Comparison of ENCODE assay signal across 34 mouse cellular contexts in the genomic region with DNA sequence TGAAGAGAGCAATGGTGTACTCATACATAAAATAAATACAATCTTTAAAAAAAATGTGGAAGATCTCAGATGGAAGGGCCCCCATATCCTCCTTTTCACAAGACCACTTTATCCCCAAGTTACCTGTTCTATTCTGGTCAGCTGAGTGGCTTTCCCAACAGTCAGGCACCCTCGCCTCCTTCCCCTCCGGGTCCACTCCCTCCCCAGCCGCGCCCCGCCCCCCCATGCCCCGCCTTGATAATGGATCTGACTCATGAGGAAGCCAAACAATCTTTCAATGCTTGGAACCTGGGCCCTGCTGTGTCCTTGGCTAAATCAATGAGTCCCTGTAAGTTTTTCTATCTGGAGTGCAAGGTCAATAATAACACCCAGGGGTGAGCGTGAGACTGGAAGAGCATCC. TPM values are rescaled to one million over a fixed set of nuclear protein-coding genes. Genes with fewer than 3 reads are reported as not detected.
"Had no signal": no experiment of that assay in that cellular context is flagged by ENCODE, and none has a peak within 500 bp of the region (broad histone marks: within the 10 kb centered on the region; RNA-seq: fewer than 3 reads in every experiment).

No protein-coding gene starts in this region.

- H3K4me1 ChIP-seq: liver, embryonic 13.5 days; liver, embryonic 15.5 days had no signal

- H3K9ac ChIP-seq: heart, embryonic 13.5 days; heart, embryonic 15.5 days; hindbrain, embryonic 14.5 days; limb, embryonic 12.5 days; liver, embryonic 13.5 days; liver, embryonic 15.5 days had no signal

- H3K27ac ChIP-seq: gastrocnemius, adult 2 months; heart, adult 2 months; heart, embryonic 13.5 days; heart, embryonic 15.5 days; hindbrain, embryonic 14.5 days; layer of hippocampus, adult 2 months; left cerebral cortex, adult 2 months; limb, embryonic 10.5 days; limb, embryonic 12.5 days; liver, embryonic 13.5 days; liver, embryonic 15.5 days had no signal

- DNase-seq: gastrocnemius, postnatal 14 days; gastrocnemius, postnatal 36 days; heart, adult 11 months; heart, postnatal 36 days; liver; liver, embryonic 13.5 days had no signal

- H3K4me3 ChIP-seq: gastrocnemius, adult 2 months; heart, adult 2 months; heart, embryonic 13.5 days; heart, embryonic 15.5 days; layer of hippocampus, adult 2 months; left cerebral cortex, adult 2 months; limb, embryonic 10.5 days; limb, embryonic 12.5 days; liver, embryonic 13.5 days; liver, embryonic 15.5 days had no signal

- ATAC-seq: hindbrain, embryonic 16.5 days; inflammation-experienced regulatory T-cells, adult 6 months; intestine, embryonic 16.5 days had no signal

- H3K9me3 ChIP-seq: heart, embryonic 13.5 days; heart, embryonic 15.5 days; limb, embryonic 10.5 days; limb, embryonic 12.5 days; liver, embryonic 13.5 days; liver, embryonic 15.5 days had no signal

- H3K4me2 ChIP-seq: heart, embryonic 11.5 days; heart, embryonic 13.5 days; heart, embryonic 15.5 days; hindbrain, embryonic 14.5 days; limb, embryonic 12.5 days; liver, embryonic 11.5 days; liver, embryonic 13.5 days; liver, embryonic 15.5 days had no signal

- H3K36me3 ChIP-seq: heart, embryonic 13.5 days; heart, embryonic 15.5 days; limb, embryonic 10.5 days; limb, embryonic 12.5 days; liver, embryonic 13.5 days; liver, embryonic 15.5 days had no signal

RNA-seq across cellular contexts. Expression of gene Tspan17, which starts 38.8 kb away (rescaled TPM):
- total RNA-seq: hematopoietic stem cell, adult 5-6 weeks had no signal

RNA-seq across cellular contexts. Expression of gene Eif4e1b, which starts 44.2 kb away (rescaled TPM):
- total RNA-seq: gastrocnemius, adult 2 months; gastrocnemius, postnatal 14 days; gastrocnemius, postnatal 36 days; heart, adult 2 months; heart, postnatal 14 days; heart, postnatal 36 days; hematopoietic stem cell, adult 5-6 weeks; layer of hippocampus, adult 2 months; layer of hippocampus, postnatal 10 days; layer of hippocampus, postnatal 25 days; left cerebral cortex, adult 2 months; left cerebral cortex, postnatal 14 days; left cerebral cortex, postnatal 36 days had no signal
- polyA plus RNA-seq: frontal cortex, adult 2 months; gonadal fat pad, adult 2 months; heart, adult 2 months; heart, embryonic 11.5 days; heart, embryonic 13.5 days; heart, embryonic 15.5 days; heart, postnatal 0 days; hindbrain, embryonic 11.5 days; hindbrain, embryonic 14.5 days; hindbrain, embryonic 16.5 days; inflammation-experienced regulatory T-cells, adult 6 months; intestine, embryonic 16.5 days; kidney, embryonic 14.5 days; kidney, embryonic 16.5 days; limb, embryonic 10.5 days; limb, embryonic 12.5 days; limb, embryonic 14.5 days; liver, embryonic 11.5 days; liver, embryonic 13.5 days; liver, embryonic 15.5 days had no signal
